Comparison of ENCODE assay signal across 21 mouse cellular contexts in the genomic region with DNA sequence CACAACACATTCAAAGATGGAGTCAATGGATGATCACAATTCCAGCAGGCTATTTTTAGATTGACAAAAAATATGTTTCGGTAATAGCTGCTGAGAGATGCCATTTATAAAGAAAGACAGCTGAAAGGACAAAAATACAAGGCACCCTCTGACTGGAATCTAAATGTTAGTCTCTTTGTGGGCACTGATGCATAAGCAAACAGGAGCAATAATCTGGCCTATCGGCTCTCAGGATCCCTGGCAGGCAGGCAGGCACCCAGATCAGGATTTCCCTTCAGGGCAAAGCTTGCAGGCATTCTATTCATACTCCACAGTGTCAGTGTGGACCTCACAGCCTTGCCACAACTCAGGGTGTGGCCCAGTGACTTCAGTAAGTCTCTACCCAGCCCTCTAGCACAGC. TPM values are rescaled to one million over a fixed set of nuclear protein-coding genes. Genes with fewer than 3 reads are reported as not detected.
DNase-seq lines count a peak whose midpoint lies in the region; ATAC-seq and TF ChIP-seq lines count a peak whose summit lies in the region.
"Had no signal": no experiment of that assay in that cellular context is flagged by ENCODE, and none has a peak within 500 bp of the region (broad histone marks: within the 10 kb centered on the region; RNA-seq: fewer than 3 reads in every experiment).

No protein-coding gene starts in this region.

- WGBS in embryonic facial prominence, embryonic 14.5 days, result 78% methylated on average over 2 of the region's 2 CpGs
- WGBS in embryonic facial prominence, embryonic 10.5 days, result 95% methylated on average over 2 of the region's 2 CpGs
- WGBS in heart, embryonic 13.5 days, result 61% methylated on average over 2 of the region's 2 CpGs
- WGBS in heart, embryonic 11.5 days (ENCODE audit: insufficient replicate concordance), result 78% methylated on average over 2 of the region's 2 CpGs
- 33% methylated on average over 2 of the region's 2 CpGs for WGBS in forebrain, embryonic 16.5 days

- TF ChIP-seq CTCF in G1E (IDR thresholded peaks at IDR 0.05; ENCODE audit: low read depth, low read length), result no peak

- 0 out of 2 replicates have a peak overlapping the region, but pooled peaks have one; percentile 48 for H3K27ac ChIP-seq in embryonic facial prominence, embryonic 14.5 days (replicated peaks; ENCODE audit: low read depth, low read length)
- H3K27ac ChIP-seq in embryonic facial prominence, embryonic 10.5 days (replicated peaks), result no peak overlapping the region
- peak overlapping the region; percentile 50 for H3K27ac ChIP-seq in heart, embryonic 13.5 days (replicated peaks)
- H3K27ac ChIP-seq in heart, embryonic 11.5 days (ENCODE audit: low read depth, low read length), result no peak overlapping the region
- H3K27ac ChIP-seq in forebrain, embryonic 16.5 days (ENCODE audit: low read length), result peak overlapping the region; percentile 43; the same call in 1 of the 2 replicates
- H3K27ac ChIP-seq: embryonic facial prominence, embryonic 13.5 days; heart, embryonic 10.5 days; hindbrain, embryonic 14.5 days; limb, embryonic 13.5 days; liver, embryonic 13.5 days; midbrain, embryonic 12.5 days had no signal

- no peak overlapping the region for H3K9ac ChIP-seq in embryonic facial prominence, embryonic 14.5 days (ENCODE audit: low read depth, low read length)
- no peak overlapping the region for H3K9ac ChIP-seq in heart, embryonic 13.5 days
- no peak overlapping the region for H3K9ac ChIP-seq in heart, embryonic 11.5 days (ENCODE audit: low read depth, low read length)
- no peak overlapping the region for H3K9ac ChIP-seq in forebrain, embryonic 16.5 days (replicated peaks; ENCODE audit: low read depth, low read length)
- H3K9ac ChIP-seq: embryonic facial prominence, embryonic 13.5 days; hindbrain, embryonic 14.5 days; limb, embryonic 13.5 days; liver, embryonic 13.5 days; lung, embryonic 14.5 days; midbrain, embryonic 12.5 days had no signal

- peak; percentile 35; the same call in 1 of the 2 replicates for ATAC-seq in embryonic facial prominence, embryonic 14.5 days (ENCODE audit: low read depth)
- ATAC-seq in heart, embryonic 13.5 days (ENCODE audit: extremely low read depth, insufficient number of reproducible peaks, low FRiP score, low TSS enrichment), result no peak
- no peak for ATAC-seq in heart, embryonic 11.5 days (replicated peaks; ENCODE audit: insufficient number of reproducible peaks, low FRiP score, low TSS enrichment)
- peak; percentile 17; the same call in 1 of the 2 replicates for ATAC-seq in G1E (ENCODE audit: extremely low read depth, insufficient number of reproducible peaks, low FRiP score, poor library complexity, severe bottlenecking)
- peak; percentile 21; the same call in 1 of the 2 replicates for ATAC-seq in forebrain, embryonic 16.5 days
- ATAC-seq: intestine, postnatal 0 days had no signal

- no peaks in the 10 kb centered on the region for H3K9me3 ChIP-seq in embryonic facial prominence, embryonic 14.5 days (ENCODE audit: control insufficient read depth, low read length)
- no peaks in the 10 kb centered on the region for H3K9me3 ChIP-seq in embryonic facial prominence, embryonic 10.5 days
- H3K9me3 ChIP-seq in heart, embryonic 13.5 days, result no peaks in the 10 kb centered on the region
- H3K9me3 ChIP-seq in heart, embryonic 11.5 days (replicated peaks; ENCODE audit: control insufficient read depth, low read length), result no peaks in the 10 kb centered on the region
- no peaks in the 10 kb centered on the region for H3K9me3 ChIP-seq in G1E (replicated peaks)
- no peaks in the 10 kb centered on the region for H3K9me3 ChIP-seq in forebrain, embryonic 16.5 days (ENCODE audit: control insufficient read depth, low read length)
- H3K9me3 ChIP-seq: embryonic facial prominence, embryonic 13.5 days; heart, embryonic 10.5 days; limb, embryonic 13.5 days; liver, embryonic 13.5 days; midbrain, embryonic 12.5 days had no signal

- H3K4me1 ChIP-seq in embryonic facial prominence, embryonic 14.5 days (ENCODE audit: control insufficient read depth, insufficient read depth, low read length), result peaks cover 3% of the 10 kb centered on the region
- H3K4me1 ChIP-seq in embryonic facial prominence, embryonic 10.5 days, result peaks cover 12% of the 10 kb centered on the region
- H3K4me1 ChIP-seq in heart, embryonic 13.5 days, result peaks cover 29% of the 10 kb centered on the region
- peaks cover 4% of the 10 kb centered on the region for H3K4me1 ChIP-seq in heart, embryonic 11.5 days (ENCODE audit: control insufficient read depth, insufficient read depth, low read length)
- peaks cover 32% of the 10 kb centered on the region for H3K4me1 ChIP-seq in G1E (ENCODE audit: insufficient read depth, low read depth, low read length)
- peaks cover 6% of the 10 kb centered on the region for H3K4me1 ChIP-seq in forebrain, embryonic 16.5 days (replicated peaks; ENCODE audit: control insufficient read depth, insufficient read depth, low read length)

- H3K4me3 ChIP-seq in embryonic facial prominence, embryonic 14.5 days (ENCODE audit: low read depth, low read length), result no peak overlapping the region
- H3K4me3 ChIP-seq in embryonic facial prominence, embryonic 10.5 days, result no peak overlapping the region
- no peak overlapping the region for H3K4me3 ChIP-seq in heart, embryonic 13.5 days
- H3K4me3 ChIP-seq in heart, embryonic 11.5 days (ENCODE audit: low read depth, low read length), result no peak overlapping the region
- H3K4me3 ChIP-seq in G1E (ENCODE audit: low read depth, low read length), result no peak overlapping the region
- no peak overlapping the region for H3K4me3 ChIP-seq in forebrain, embryonic 16.5 days (replicated peaks; ENCODE audit: low read length)
- H3K4me3 ChIP-seq: embryonic facial prominence, embryonic 13.5 days; heart, embryonic 10.5 days; limb, embryonic 13.5 days; liver, embryonic 13.5 days; midbrain, embryonic 12.5 days had no signal

- no peaks in the 10 kb centered on the region for H3K27me3 ChIP-seq in embryonic facial prominence, embryonic 14.5 days (replicated peaks; ENCODE audit: control insufficient read depth, insufficient read depth, low read length)
- H3K27me3 ChIP-seq in embryonic facial prominence, embryonic 10.5 days (replicated peaks; ENCODE audit: low read depth, poor library complexity, severe bottlenecking), result no peaks in the 10 kb centered on the region
- H3K27me3 ChIP-seq in heart, embryonic 13.5 days (replicated peaks), result no peaks in the 10 kb centered on the region
- no peaks in the 10 kb centered on the region for H3K27me3 ChIP-seq in heart, embryonic 11.5 days (ENCODE audit: control insufficient read depth, insufficient read depth, low read length)
- no peaks in the 10 kb centered on the region for H3K27me3 ChIP-seq in G1E (ENCODE audit: insufficient read depth, low read length)
- H3K27me3 ChIP-seq in forebrain, embryonic 16.5 days (replicated peaks; ENCODE audit: control insufficient read depth, insufficient read depth, low read length), result no peaks in the 10 kb centered on the region
- H3K27me3 ChIP-seq: embryonic facial prominence, embryonic 13.5 days; limb, embryonic 13.5 days; liver, embryonic 13.5 days; midbrain, embryonic 12.5 days had no signal

- no peak overlapping the region for H3K4me2 ChIP-seq in embryonic facial prominence, embryonic 14.5 days (ENCODE audit: low read depth, low read length)
- H3K4me2 ChIP-seq in heart, embryonic 13.5 days, result no peak overlapping the region
- H3K4me2 ChIP-seq in heart, embryonic 11.5 days, result no peak overlapping the region
- no peak overlapping the region for H3K4me2 ChIP-seq in forebrain, embryonic 16.5 days (ENCODE audit: low read length)
- H3K4me2 ChIP-seq: embryonic facial prominence, embryonic 13.5 days; hindbrain, embryonic 14.5 days; limb, embryonic 13.5 days; liver, embryonic 13.5 days; lung, embryonic 14.5 days; midbrain, embryonic 12.5 days had no signal

- peak; percentile 19 for DNase-seq in embryonic facial prominence, embryonic 14.5 days (ENCODE audit: low spot score)
- no peak for DNase-seq in embryonic facial prominence, embryonic 10.5 days (ENCODE audit: low spot score)
- no peak for DNase-seq in G1E (ENCODE audit: low spot score)
- DNase-seq in left cerebral cortex, adult 9 months (ENCODE audit: low spot score in 2 of 2), result no peak
- DNase-seq: adrenal gland, postnatal 25 days; cerebellum, adult 11 months; cerebellum, postnatal 14 days; heart, postnatal 36 days; liver, embryonic 13.5 days; lung, embryonic 14.5 days; thymus, adult 18-20 months; thymus, postnatal 36 days had no signal

- peaks cover 89% of the 10 kb centered on the region for H3K36me3 ChIP-seq in embryonic facial prominence, embryonic 14.5 days (ENCODE audit: control insufficient read depth, insufficient read depth, low read length)
- H3K36me3 ChIP-seq in embryonic facial prominence, embryonic 10.5 days (replicated peaks), result peaks cover 94% of the 10 kb centered on the region
- H3K36me3 ChIP-seq in heart, embryonic 13.5 days, result peaks cover 92% of the 10 kb centered on the region
- peaks cover 39% of the 10 kb centered on the region for H3K36me3 ChIP-seq in heart, embryonic 11.5 days (ENCODE audit: control insufficient read depth, insufficient read depth, low read length)
- H3K36me3 ChIP-seq in G1E (replicated peaks), result peaks cover 97% of the 10 kb centered on the region
- peaks cover 41% of the 10 kb centered on the region for H3K36me3 ChIP-seq in forebrain, embryonic 16.5 days (ENCODE audit: control insufficient read depth, insufficient read depth)

RNA-seq across cellular contexts. Expression of gene Btbd6, which starts 5.7 kb away (rescaled TPM):
- 20.8 and 22.8 TPM in 2 replicates for polyA plus RNA-seq in embryonic facial prominence, embryonic 14.5 days (2014; fragmentation: Nextera tagmentation; extraction: Ambion mirVana)
- 22.3 and 23.0 TPM in 2 replicates for polyA plus RNA-seq in embryonic facial prominence, embryonic 10.5 days (2016; fragmentation: Nextera tagmentation; extraction: Ambion mirVana)
- 21.7 and 22.0 TPM in 2 replicates for polyA plus RNA-seq in heart, embryonic 13.5 days (2015; fragmentation: Nextera tagmentation; extraction: Ambion mirVana)
- 18.9 and 22.5 TPM in 2 replicates for polyA plus RNA-seq in heart, embryonic 11.5 days (2014; fragmentation: Nextera tagmentation; extraction: Ambion mirVana)
- total RNA-seq in G1E (2014; fragmentation: Nextera tagmentation) (9.0 and 15.9 TPM in 2 replicates), G1E (2017) (10.2 and 11.1 TPM in 2 replicates)
- polyA plus RNA-seq in G1E (2012), result 68.3 and 101 TPM in 2 replicates
- polyA plus RNA-seq in forebrain, embryonic 16.5 days (2015; fragmentation: Nextera tagmentation; extraction: Ambion mirVana), result 41.4 and 49.7 TPM in 2 replicates

RNA-seq across cellular contexts. Expression of gene Brf1, which starts 18.5 kb away (rescaled TPM):
- 50.0 and 54.3 TPM in 2 replicates for polyA plus RNA-seq in embryonic facial prominence, embryonic 14.5 days (2014; fragmentation: Nextera tagmentation; extraction: Ambion mirVana)
- 59.8 and 60.9 TPM in 2 replicates for polyA plus RNA-seq in embryonic facial prominence, embryonic 10.5 days (2016; fragmentation: Nextera tagmentation; extraction: Ambion mirVana)
- polyA plus RNA-seq in heart, embryonic 13.5 days (2015; fragmentation: Nextera tagmentation; extraction: Ambion mirVana), result 32.5 and 35.5 TPM in 2 replicates
- 33.7 and 39.5 TPM in 2 replicates for polyA plus RNA-seq in heart, embryonic 11.5 days (2014; fragmentation: Nextera tagmentation; extraction: Ambion mirVana)
- total RNA-seq in G1E (2014; fragmentation: Nextera tagmentation), result 63.4 and 95.9 TPM in 2 replicates
- 76.4 and 77.1 TPM in 2 replicates for total RNA-seq in G1E (2017)
- polyA plus RNA-seq in G1E (2012), result 44.0 and 46.8 TPM in 2 replicates
- polyA plus RNA-seq in forebrain, embryonic 16.5 days (2015; fragmentation: Nextera tagmentation; extraction: Ambion mirVana), result 60.8 and 64.6 TPM in 2 replicates

RNA-seq across cellular contexts. Expression of gene Pacs2, which starts 32.3 kb away (rescaled TPM):
- polyA plus RNA-seq in embryonic facial prominence, embryonic 14.5 days (2014; fragmentation: Nextera tagmentation; extraction: Ambion mirVana), result 17.9 and 18.7 TPM in 2 replicates
- polyA plus RNA-seq in embryonic facial prominence, embryonic 10.5 days (2016; fragmentation: Nextera tagmentation; extraction: Ambion mirVana), result 13.7 and 14.3 TPM in 2 replicates
- 7.0 and 7.7 TPM in 2 replicates for polyA plus RNA-seq in heart, embryonic 13.5 days (2015; fragmentation: Nextera tagmentation; extraction: Ambion mirVana)
- polyA plus RNA-seq in heart, embryonic 11.5 days (2014; fragmentation: Nextera tagmentation; extraction: Ambion mirVana), result 7.3 and 11.3 TPM in 2 replicates
- total RNA-seq in G1E (2014; fragmentation: Nextera tagmentation) (45.0 and 47.0 TPM in 2 replicates), G1E (2017) (17.0 and 18.3 TPM in 2 replicates)
- polyA plus RNA-seq in G1E (2012), result 19.9 and 21.1 TPM in 2 replicates
- 21.7 and 23.2 TPM in 2 replicates for polyA plus RNA-seq in forebrain, embryonic 16.5 days (2015; fragmentation: Nextera tagmentation; extraction: Ambion mirVana)

RNA-seq across cellular contexts. Expression of gene Nudt14, which starts 40.1 kb away (rescaled TPM):
- 87.3 and 87.4 TPM in 2 replicates for polyA plus RNA-seq in embryonic facial prominence, embryonic 14.5 days (2014; fragmentation: Nextera tagmentation; extraction: Ambion mirVana)
- polyA plus RNA-seq in embryonic facial prominence, embryonic 10.5 days (2016; fragmentation: Nextera tagmentation; extraction: Ambion mirVana), result 78.1 and 83.8 TPM in 2 replicates
- polyA plus RNA-seq in heart, embryonic 13.5 days (2015; fragmentation: Nextera tagmentation; extraction: Ambion mirVana), result 45.3 and 47.2 TPM in 2 replicates
- polyA plus RNA-seq in heart, embryonic 11.5 days (2014; fragmentation: Nextera tagmentation; extraction: Ambion mirVana), result 44.2 and 50.7 TPM in 2 replicates
- 6.2 and 9.2 TPM in 2 replicates for total RNA-seq in G1E (2014; fragmentation: Nextera tagmentation)
- total RNA-seq in G1E (2017), result 22.2 and 28.1 TPM in 2 replicates
- 13.3 and 13.7 TPM in 2 replicates for polyA plus RNA-seq in G1E (2012)
- polyA plus RNA-seq in forebrain, embryonic 16.5 days (2015; fragmentation: Nextera tagmentation; extraction: Ambion mirVana), result 53.4 and 57.0 TPM in 2 replicates

RNA-seq across cellular contexts. Expression of gene Jag2, which starts 52.5 kb away (rescaled TPM):
- polyA plus RNA-seq in embryonic facial prominence, embryonic 14.5 days (2014; fragmentation: Nextera tagmentation; extraction: Ambion mirVana), result 9.4 and 13.1 TPM in 2 replicates
- 4.8 and 5.3 TPM in 2 replicates for polyA plus RNA-seq in embryonic facial prominence, embryonic 10.5 days (2016; fragmentation: Nextera tagmentation; extraction: Ambion mirVana)
- 2.5 and 2.7 TPM in 2 replicates for polyA plus RNA-seq in heart, embryonic 13.5 days (2015; fragmentation: Nextera tagmentation; extraction: Ambion mirVana)
- polyA plus RNA-seq in heart, embryonic 11.5 days (2014; fragmentation: Nextera tagmentation; extraction: Ambion mirVana), result 1.5 and 2.2 TPM in 2 replicates
- total RNA-seq in G1E (2014; fragmentation: Nextera tagmentation) (1.8 and 3.5 TPM in 2 replicates), G1E (2017) (0.44 and 1.4 TPM in 2 replicates)
- 0.60 and 0.62 TPM in 2 replicates for polyA plus RNA-seq in G1E (2012)
- 7.9 and 10.7 TPM in 2 replicates for polyA plus RNA-seq in forebrain, embryonic 16.5 days (2015; fragmentation: Nextera tagmentation; extraction: Ambion mirVana)

Comparison
In these comparisons a context has a peak if more than half of its experiments do, and no peak if none do; other contexts are left out.
1. H3K27ac ChIP-seq: peak in embryonic facial prominence, embryonic 14.5 days (single experiment), heart, embryonic 13.5 days (single experiment) and forebrain, embryonic 16.5 days (single experiment); none in embryonic facial prominence, embryonic 10.5 days (single experiment) and heart, embryonic 11.5 days (single experiment).
2. ATAC-seq: peak in embryonic facial prominence, embryonic 14.5 days (single experiment), G1E (single experiment) and forebrain, embryonic 16.5 days (single experiment); none in heart, embryonic 13.5 days (single experiment) and heart, embryonic 11.5 days (single experiment).